Mouse (Mus musculus): ENCODE data around the gene Adcy9. TPM values are rescaled to one million over a fixed set of nuclear protein-coding genes. Genes with fewer than 3 reads are reported as not detected.
"Not testable (repeated sequence)": the region's sequence is repeated elsewhere in the genome, so short reads cannot be mapped to it uniquely, and the experiment has no call there.

The Adcy9 gene
- polyA plus RNA-seq, 1 experiment from 2014 or later = 1.2 TPM

DNA sequence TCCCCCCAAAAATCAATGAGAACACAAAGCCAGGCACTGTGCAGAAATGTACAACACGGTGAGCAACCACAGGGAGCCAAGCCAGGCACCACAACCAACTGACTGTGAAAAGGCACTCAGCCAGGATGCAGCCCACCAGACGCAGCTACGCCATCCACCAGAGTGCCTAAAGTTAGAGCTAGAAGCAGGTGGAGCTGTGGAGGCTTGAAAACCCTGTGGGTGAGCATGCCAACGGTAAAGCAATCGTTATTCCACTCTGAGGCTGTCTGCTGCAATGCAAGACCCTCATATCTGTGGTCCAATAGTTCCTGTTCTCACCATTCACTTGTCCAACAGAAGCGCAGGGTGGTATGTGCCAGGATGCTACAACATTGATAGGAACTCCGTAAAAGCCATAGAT lies 77.7 kb downstream of the Adcy9 start:
- H3K36me3 ChIP-seq (ENCODE audit: control insufficient read depth, insufficient read depth, low read length) = no peaks in the 10 kb centered on the region
- WGBS = 93% methylated on average over 7 of the region's 7 CpGs
- no peak overlapping the region for H3K9ac ChIP-seq (ENCODE audit: low read depth, low read length)
- no peaks in the 10 kb centered on the region for H3K4me1 ChIP-seq (ENCODE audit: control insufficient read depth, insufficient read depth, low read length)
- no peaks in the 10 kb centered on the region for H3K27me3 ChIP-seq (replicated peaks; ENCODE audit: control insufficient read depth, insufficient read depth, low read length)
- no peak overlapping the region for H3K4me2 ChIP-seq (ENCODE audit: low read depth, low read length)
- no peak for ATAC-seq
- H3K27ac ChIP-seq (ENCODE audit: low read length) = no peak overlapping the region
- H3K9me3 ChIP-seq (ENCODE audit: control insufficient read depth, low read length) = no peaks in the 10 kb centered on the region
- no peak overlapping the region for H3K4me3 ChIP-seq (ENCODE audit: low read length)

DNA sequence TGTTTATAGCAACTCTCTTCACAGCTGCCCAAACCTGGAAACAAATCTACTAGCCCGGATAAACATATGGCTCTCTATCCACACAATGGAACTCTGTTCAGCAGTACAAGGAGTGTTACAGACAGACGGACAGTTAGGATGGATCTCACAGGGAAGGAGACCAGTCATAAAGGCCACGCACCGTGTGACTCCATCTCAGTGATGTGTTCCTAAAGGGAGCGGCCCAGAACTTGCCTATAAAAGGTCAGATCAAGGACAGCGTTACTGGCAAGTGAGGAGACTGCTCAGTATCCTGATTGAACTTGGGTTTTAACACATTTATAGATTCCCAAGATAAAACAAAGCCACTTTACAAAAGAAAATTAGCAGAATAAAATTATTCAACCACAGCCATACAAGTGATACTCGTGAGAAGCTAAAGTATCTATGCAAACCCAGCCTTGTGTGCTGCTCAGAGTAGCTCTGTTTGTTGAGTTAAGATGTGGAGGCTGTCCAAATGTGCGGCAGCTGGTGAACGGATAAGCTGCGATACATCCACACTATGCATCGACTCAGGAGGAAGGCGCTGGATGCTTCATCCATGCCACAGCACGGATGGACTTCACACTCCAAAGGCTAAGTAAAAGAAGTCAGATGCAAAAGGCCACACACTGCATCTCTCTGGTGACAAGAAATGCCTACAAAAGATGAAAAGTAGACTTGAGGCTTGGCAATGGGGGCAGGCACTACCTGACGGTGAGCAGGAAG lies 78.8 kb downstream of the Adcy9 start:
- ATAC-seq = no peak
- Histone ChIP-seq H3K27me3 (replicated peaks; ENCODE audit: control insufficient read depth, insufficient read depth, low read length) (no peaks in the 10 kb centered on the region), H3K4me3 (ENCODE audit: low read length) (no peak overlapping the region), H3K27ac (ENCODE audit: low read length) (no peak overlapping the region), H3K4me1 (ENCODE audit: control insufficient read depth, insufficient read depth, low read length) (no peaks in the 10 kb centered on the region), H3K36me3 (ENCODE audit: control insufficient read depth, insufficient read depth, low read length) (no peaks in the 10 kb centered on the region), H3K9me3 (ENCODE audit: control insufficient read depth, low read length) (no peaks in the 10 kb centered on the region), H3K4me2 (ENCODE audit: low read depth, low read length) (no peak overlapping the region), H3K9ac (ENCODE audit: low read depth, low read length) (no peak overlapping the region)
- 71% methylated on average over 14 of the region's 14 CpGs for WGBS

DNA sequence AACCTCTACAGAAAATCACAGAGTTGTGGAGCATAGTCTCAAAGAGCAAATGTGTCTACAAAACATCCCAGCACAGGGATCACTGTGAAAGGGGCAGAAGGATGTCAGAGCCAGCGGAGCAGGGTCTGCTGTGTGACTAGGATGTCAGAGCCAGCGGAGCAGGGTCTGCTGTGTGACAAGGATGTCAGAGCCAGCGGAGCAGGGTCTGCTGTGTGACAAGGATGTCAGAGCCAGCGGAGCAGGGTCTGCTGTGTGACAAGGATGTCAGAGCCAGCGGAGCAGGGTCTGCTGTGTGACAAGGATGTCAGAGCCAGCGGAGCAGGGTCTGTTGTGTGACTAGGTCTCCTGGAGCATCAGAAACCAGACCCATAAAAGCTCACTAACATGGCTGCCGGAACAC lies 81.1 kb downstream of the Adcy9 start:
- ATAC-seq; H3K4me1 ChIP-seq (ENCODE audit: control insufficient read depth, insufficient read depth, low read length); H3K4me2 ChIP-seq (ENCODE audit: low read depth, low read length); H3K36me3 ChIP-seq (ENCODE audit: control insufficient read depth, insufficient read depth, low read length); H3K9ac ChIP-seq (ENCODE audit: low read depth, low read length); H3K4me3 ChIP-seq (ENCODE audit: low read length); H3K27ac ChIP-seq (ENCODE audit: low read length); H3K27me3 ChIP-seq (replicated peaks; ENCODE audit: control insufficient read depth, insufficient read depth, low read length); H3K9me3 ChIP-seq (ENCODE audit: control insufficient read depth, low read length): not testable (repeated sequence)
- 89% methylated on average over 6 of the region's 7 CpGs for WGBS

DNA sequence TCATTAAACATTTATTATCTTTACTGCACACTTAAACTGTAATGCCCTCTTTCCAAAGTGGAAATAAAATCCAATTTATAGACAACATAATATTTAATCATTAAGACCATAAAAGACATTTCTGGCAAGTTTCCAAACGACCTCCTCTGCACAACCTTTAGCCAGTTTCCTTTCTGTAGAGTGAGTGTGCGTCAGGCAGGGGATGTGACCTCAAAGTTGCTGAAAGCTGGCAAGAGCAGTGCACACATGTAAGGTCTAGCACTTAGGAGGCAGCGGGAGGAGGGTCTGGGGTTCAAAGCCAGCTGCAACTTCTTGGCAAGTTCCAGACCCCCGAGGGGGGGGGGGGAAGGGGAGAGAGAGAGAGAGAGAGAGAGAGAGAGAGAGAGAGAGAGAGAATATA lies 83.0 kb downstream of the Adcy9 start:
- Histone ChIP-seq H3K9me3 (ENCODE audit: control insufficient read depth, low read length) (no peaks in the 10 kb centered on the region), H3K4me2 (ENCODE audit: low read depth, low read length) (no peak overlapping the region), H3K27me3 (replicated peaks; ENCODE audit: control insufficient read depth, insufficient read depth, low read length) (no peaks in the 10 kb centered on the region), H3K4me1 (ENCODE audit: control insufficient read depth, insufficient read depth, low read length) (no peaks in the 10 kb centered on the region), H3K27ac (ENCODE audit: low read length) (no peak overlapping the region), H3K9ac (ENCODE audit: low read depth, low read length) (no peak overlapping the region), H3K36me3 (ENCODE audit: control insufficient read depth, insufficient read depth, low read length) (no peaks in the 10 kb centered on the region), H3K4me3 (ENCODE audit: low read length) (no peak overlapping the region)
- ATAC-seq = no peak
- WGBS = 49% methylated on average over 4 of the region's 4 CpGs

DNA sequence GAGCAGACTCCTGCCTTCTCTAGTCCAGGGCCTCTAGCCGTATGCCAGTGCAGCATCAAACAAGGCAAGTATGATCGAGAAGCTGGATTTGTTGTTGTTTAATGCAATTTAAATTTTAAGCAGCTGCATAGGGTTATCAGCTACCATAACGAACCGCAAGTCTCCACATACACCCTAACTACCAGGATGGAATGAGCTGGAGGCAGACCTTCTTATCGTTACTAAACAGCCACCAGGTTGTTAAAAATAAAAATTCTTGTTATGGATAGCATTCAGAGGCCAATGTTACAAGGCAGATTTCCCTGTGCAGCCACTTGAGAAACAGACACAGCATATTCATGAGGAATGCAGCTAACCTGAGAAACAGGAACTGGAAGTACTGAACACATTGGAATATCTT lies 86.5 kb downstream of the Adcy9 start:
- 88% methylated on average over 5 of the region's 5 CpGs for WGBS
- H3K27ac ChIP-seq (ENCODE audit: low read length) = no peak overlapping the region
- no peak overlapping the region for H3K4me3 ChIP-seq (ENCODE audit: low read length)
- no peak for ATAC-seq
- no peak overlapping the region for H3K4me2 ChIP-seq (ENCODE audit: low read depth, low read length)
- no peaks in the 10 kb centered on the region for H3K36me3 ChIP-seq (ENCODE audit: control insufficient read depth, insufficient read depth, low read length)
- H3K9ac ChIP-seq (ENCODE audit: low read depth, low read length) = no peak overlapping the region
- no peaks in the 10 kb centered on the region for H3K9me3 ChIP-seq (ENCODE audit: control insufficient read depth, low read length)
- no peaks in the 10 kb centered on the region for H3K4me1 ChIP-seq (ENCODE audit: control insufficient read depth, insufficient read depth, low read length)
- H3K27me3 ChIP-seq (replicated peaks; ENCODE audit: control insufficient read depth, insufficient read depth, low read length) = no peaks in the 10 kb centered on the region

DNA sequence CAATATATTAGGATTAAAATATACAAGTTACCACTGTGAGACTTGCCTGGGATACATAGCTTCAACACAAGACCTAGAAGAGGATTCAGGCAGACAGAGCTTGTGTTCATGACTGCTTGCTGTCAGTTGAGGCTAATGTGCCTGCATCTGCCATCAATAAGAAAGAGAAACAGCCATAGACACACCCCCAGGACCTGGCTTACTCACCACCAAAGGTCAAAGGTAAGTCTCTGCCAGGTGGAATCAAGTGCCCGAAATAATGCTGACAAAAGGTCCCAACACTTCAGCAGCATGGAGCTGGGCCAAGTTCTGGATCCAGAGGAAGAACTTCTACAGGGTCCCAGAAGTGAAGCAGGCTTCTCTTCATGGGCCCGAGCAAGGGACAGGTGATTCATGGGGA lies 86.9 kb downstream of the Adcy9 start:
- H3K4me1 ChIP-seq (ENCODE audit: control insufficient read depth, insufficient read depth, low read length) = no peaks in the 10 kb centered on the region
- H3K4me3 ChIP-seq (ENCODE audit: low read length) = no peak overlapping the region
- no peak overlapping the region for H3K4me2 ChIP-seq (ENCODE audit: low read depth, low read length)
- H3K9me3 ChIP-seq (ENCODE audit: control insufficient read depth, low read length) = no peaks in the 10 kb centered on the region
- no peak overlapping the region for H3K27ac ChIP-seq (ENCODE audit: low read length)
- no peaks in the 10 kb centered on the region for H3K27me3 ChIP-seq (replicated peaks; ENCODE audit: control insufficient read depth, insufficient read depth, low read length)
- WGBS = 79% methylated on average over 2 of the region's 2 CpGs
- peak; percentile 59 for ATAC-seq
- no peak overlapping the region for H3K9ac ChIP-seq (ENCODE audit: low read depth, low read length)
- H3K36me3 ChIP-seq (ENCODE audit: control insufficient read depth, insufficient read depth, low read length) = no peaks in the 10 kb centered on the region

DNA sequence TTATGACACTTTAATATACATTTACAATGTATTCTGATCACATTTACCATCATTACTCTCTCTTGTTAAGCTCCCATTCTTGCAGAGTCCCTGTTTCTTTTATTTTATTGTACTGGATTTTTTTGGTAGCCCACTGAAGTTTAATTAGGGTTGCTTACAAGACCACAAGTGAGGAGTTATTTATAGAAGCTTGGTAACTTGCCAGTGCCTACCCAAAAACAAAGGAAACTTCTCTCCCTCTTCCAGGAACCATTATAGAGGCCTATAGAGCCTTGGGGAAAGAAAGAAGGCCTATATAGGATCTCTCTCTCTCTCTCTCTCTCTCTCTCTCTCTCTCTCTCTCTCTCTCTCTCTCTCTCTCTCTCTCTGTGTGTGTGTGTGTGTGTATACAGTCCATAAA lies 93.2 kb downstream of the Adcy9 start:
- H3K9ac ChIP-seq (ENCODE audit: low read depth, low read length) = no peak overlapping the region
- no peaks in the 10 kb centered on the region for H3K4me1 ChIP-seq (ENCODE audit: control insufficient read depth, insufficient read depth, low read length)
- H3K27me3 ChIP-seq (replicated peaks; ENCODE audit: control insufficient read depth, insufficient read depth, low read length) = no peaks in the 10 kb centered on the region
- no peak overlapping the region for H3K4me2 ChIP-seq (ENCODE audit: low read depth, low read length)
- ATAC-seq = no peak
- no peaks in the 10 kb centered on the region for H3K36me3 ChIP-seq (ENCODE audit: control insufficient read depth, insufficient read depth, low read length)
- H3K4me3 ChIP-seq (ENCODE audit: low read length) = no peak overlapping the region
- H3K9me3 ChIP-seq (ENCODE audit: control insufficient read depth, low read length) = no peaks in the 10 kb centered on the region
- no peak overlapping the region for H3K27ac ChIP-seq (ENCODE audit: low read length)

DNA sequence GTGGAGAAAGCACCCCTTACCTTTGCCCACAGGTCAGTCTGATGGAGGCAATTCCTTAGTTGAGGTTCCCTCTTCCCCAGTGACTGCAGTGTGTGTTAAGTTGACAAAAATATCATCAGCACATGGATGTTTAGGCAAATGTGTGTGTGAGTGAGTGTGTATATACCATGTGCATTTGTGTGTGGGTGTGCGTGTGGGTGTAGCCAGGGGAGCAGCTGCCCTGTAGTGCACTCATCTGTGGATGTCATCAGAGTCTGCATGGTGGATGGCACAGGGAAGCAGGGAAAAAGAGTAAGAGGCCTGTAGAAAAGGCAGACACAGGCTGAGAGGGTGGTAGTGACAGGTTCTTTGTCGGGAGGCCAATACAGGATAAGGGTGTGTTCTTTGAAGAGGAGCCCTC lies 94.5 kb downstream of the Adcy9 start:
- Histone ChIP-seq H3K4me3 (ENCODE audit: low read length) (no peak overlapping the region), H3K9ac (ENCODE audit: low read depth, low read length) (no peak overlapping the region), H3K4me2 (ENCODE audit: low read depth, low read length) (no peak overlapping the region), H3K4me1 (ENCODE audit: control insufficient read depth, insufficient read depth, low read length) (no peaks in the 10 kb centered on the region), H3K27me3 (replicated peaks; ENCODE audit: control insufficient read depth, insufficient read depth, low read length) (no peaks in the 10 kb centered on the region), H3K9me3 (ENCODE audit: control insufficient read depth, low read length) (no peaks in the 10 kb centered on the region), H3K27ac (ENCODE audit: low read length) (no peak overlapping the region), H3K36me3 (ENCODE audit: control insufficient read depth, insufficient read depth, low read length) (no peaks in the 10 kb centered on the region)
- 71% methylated on average over 2 of the region's 2 CpGs for WGBS
- no peak for ATAC-seq

DNA sequence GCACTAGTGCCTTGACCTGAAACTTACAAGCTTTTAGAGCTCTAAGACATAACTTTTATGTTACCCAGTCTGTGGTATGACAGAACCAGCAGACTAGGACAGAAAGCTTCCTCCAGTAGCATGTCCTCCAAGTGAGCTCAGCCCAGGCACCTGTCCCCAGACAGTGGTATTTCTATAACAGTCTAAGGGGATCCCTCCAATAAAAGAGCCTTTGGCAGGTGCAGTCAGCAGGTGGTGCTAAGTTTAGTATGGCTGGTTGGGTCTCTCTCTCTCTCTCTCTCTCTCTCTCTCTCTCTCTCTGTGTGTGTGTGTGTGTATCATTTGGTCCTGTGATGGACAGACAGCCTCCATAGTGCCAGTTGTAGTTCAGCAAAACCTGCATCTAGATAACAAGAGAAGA lies 95.3 kb downstream of the Adcy9 start:
- Histone ChIP-seq H3K4me3 (ENCODE audit: low read length) (no peak overlapping the region), H3K36me3 (ENCODE audit: control insufficient read depth, insufficient read depth, low read length) (no peaks in the 10 kb centered on the region), H3K27me3 (replicated peaks; ENCODE audit: control insufficient read depth, insufficient read depth, low read length) (no peaks in the 10 kb centered on the region), H3K4me2 (ENCODE audit: low read depth, low read length) (no peak overlapping the region), H3K4me1 (ENCODE audit: control insufficient read depth, insufficient read depth, low read length) (no peaks in the 10 kb centered on the region), H3K9ac (ENCODE audit: low read depth, low read length) (no peak overlapping the region), H3K9me3 (ENCODE audit: control insufficient read depth, low read length) (no peaks in the 10 kb centered on the region), H3K27ac (ENCODE audit: low read length) (no peak overlapping the region)
- ATAC-seq = no peak

DNA sequence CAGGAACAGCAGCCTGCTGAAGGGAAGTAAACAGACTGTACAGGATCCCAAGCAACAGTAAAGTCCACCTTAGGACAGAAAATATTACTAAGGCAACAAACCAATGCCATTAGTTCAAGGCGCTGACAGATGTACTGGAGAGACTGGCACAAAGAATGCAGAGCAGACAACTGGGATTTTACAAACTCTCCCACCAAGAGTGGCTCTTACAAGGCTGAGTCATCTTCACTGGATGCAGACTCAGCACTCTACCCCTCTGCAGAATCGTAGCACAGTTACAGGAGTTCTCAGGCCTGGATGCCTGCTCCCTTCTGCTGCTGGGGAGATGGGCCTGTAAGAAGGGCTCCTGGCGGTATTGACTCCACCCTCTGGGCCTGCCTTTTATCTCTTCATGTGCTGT lies 99.4 kb downstream of the Adcy9 start:
- Histone ChIP-seq H3K4me1 (ENCODE audit: control insufficient read depth, insufficient read depth, low read length) (no peaks in the 10 kb centered on the region), H3K36me3 (ENCODE audit: control insufficient read depth, insufficient read depth, low read length) (no peaks in the 10 kb centered on the region), H3K27me3 (replicated peaks; ENCODE audit: control insufficient read depth, insufficient read depth, low read length) (no peaks in the 10 kb centered on the region), H3K9me3 (ENCODE audit: control insufficient read depth, low read length) (no peaks in the 10 kb centered on the region), H3K9ac (ENCODE audit: low read depth, low read length) (no peak overlapping the region), H3K4me3 (ENCODE audit: low read length) (no peak overlapping the region), H3K4me2 (ENCODE audit: low read depth, low read length) (no peak overlapping the region), H3K27ac (ENCODE audit: low read length) (no peak overlapping the region)
- 59% methylated on average over 3 of the region's 3 CpGs for WGBS
- no peak for ATAC-seq

All from intestine, embryonic 16.5 days (tissue).